Mouse (Mus musculus) left cerebral cortex, postnatal 25 days (tissue): ENCODE measurements around the gene Spag6. TPM values are rescaled to one million over a fixed set of nuclear protein-coding genes. Genes with fewer than 3 reads are reported as not detected.

ENCODE experiments used
- DNase-seq, 2 experiments: peaks; one replicate each; pipeline ENCODE4 v3.0.0; 2022; ENCODE audit warnings: low spot score in 2 of 2, mixed read lengths in 1 of 2
- intact Hi-C: fragments of 180-260 bp; cut with DNase I; formaldehyde crosslinking; loops from one replicate; pipeline ENCODE4 v1.15.1; 2025
- total RNA-seq, 2 experiments: library from RNA; stranded (reverse); gene quantifications; 2 replicates each; pipeline ENCODE4 v1.2.3; 2021

The Spag6 gene
- total RNA-seq, 2 experiments from 2014 or later, result 5.4 to 6.0 TPM

- intact Hi-C loops, result no loop called here
- DNase-seq, result no peak
These were observed 87.5 kb downstream of the Spag6 start for GRCm38 (mm10) chr2:18781296-18781695.

GRCm38 (mm10) chr2:18794261-18794660 is 100.4 kb downstream of the Spag6 start:
- intact Hi-C loops, result no loop called here

DNA sequence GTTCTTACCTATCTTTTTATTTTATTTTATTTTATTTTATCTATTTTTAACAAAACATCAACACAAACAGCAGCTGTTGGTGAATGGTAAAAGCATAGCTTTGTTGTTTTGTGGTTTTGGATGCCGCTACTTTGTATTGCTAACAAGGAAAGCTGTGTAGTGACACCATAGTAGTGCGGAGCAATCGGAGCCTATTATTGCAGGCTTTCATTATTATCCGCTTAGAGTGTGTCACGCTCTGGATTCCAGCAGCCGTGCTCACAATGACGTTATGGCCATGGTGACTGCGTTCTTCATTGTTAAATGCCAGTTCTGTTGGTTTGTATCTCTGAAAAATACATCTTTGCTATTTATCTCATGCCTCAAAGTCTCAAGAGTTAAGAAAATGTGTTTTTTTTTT is 103.9 kb downstream of the Spag6 start:
- intact Hi-C loops, result no loop called here
- DNase-seq, result no peak

More at GRCm38 (mm10) chr2:18794261-18794660, 100.4 kb downstream of the Spag6 start:
- no peak for DNase-seq

- intact Hi-C loops, result no loop called here
- DNase-seq, result no peak
These were observed 105.6 kb downstream of the Spag6 start for GRCm38 (mm10) chr2:18799265-18799965.

Other genes starting within 250 kb of the Spag6 start
- 10 to 100 TPM; 84.9 to 92.7 TPM for gene Commd3, start 21.6 kb upstream of the Spag6 start, total RNA-seq
- gene Bmi1, start 17.0 kb upstream of the Spag6 start, total RNA-seq, result 10 to 100 TPM; 43.9 to 46.6 TPM